Mouse (Mus musculus): ENCODE data around the gene Fbxw11.
"Not testable (repeated sequence)": the region's sequence is repeated elsewhere in the genome, so short reads cannot be mapped to it uniquely, and the experiment has no call there.

Gene Fbxw11

DNA sequence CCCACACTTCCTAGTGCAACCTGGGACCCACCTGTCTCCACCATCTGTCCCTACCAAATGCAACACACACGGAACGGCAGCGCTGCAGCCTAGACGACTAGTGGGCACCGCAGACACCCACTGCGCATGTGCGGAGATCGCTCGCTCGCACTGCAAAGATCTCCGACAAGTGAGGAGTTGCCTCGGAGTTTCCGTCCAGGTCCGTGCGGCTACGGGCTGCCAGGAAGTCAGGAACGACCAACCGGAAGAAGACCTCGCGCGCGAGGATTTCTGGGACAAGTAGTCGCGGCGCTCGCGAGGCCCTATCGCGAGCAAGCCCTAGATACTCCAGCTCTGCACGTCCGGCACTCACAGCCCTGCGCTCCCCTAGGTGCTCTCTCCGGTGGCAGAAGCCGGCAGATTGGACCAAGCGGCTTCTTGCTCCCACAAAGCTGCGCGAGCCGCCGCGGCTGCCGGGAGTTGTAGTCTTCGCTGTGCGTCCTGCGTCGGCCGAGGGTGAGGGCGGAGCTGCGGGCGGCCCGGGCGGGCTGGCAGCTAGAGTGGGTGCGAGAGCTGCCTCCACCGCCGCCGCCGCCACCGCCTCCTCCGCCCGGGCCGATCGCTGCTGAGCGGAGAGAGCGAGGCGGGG is at the start of gene Fbxw11:
TSS of gene Fbxw11 (plus strand) at position 476 of the 628 bp plus-strand sequence.
- peak; percentile 96 for DNase-seq (ENCODE audit: extremely low read depth, insufficient read length, low spot score)

DNA sequence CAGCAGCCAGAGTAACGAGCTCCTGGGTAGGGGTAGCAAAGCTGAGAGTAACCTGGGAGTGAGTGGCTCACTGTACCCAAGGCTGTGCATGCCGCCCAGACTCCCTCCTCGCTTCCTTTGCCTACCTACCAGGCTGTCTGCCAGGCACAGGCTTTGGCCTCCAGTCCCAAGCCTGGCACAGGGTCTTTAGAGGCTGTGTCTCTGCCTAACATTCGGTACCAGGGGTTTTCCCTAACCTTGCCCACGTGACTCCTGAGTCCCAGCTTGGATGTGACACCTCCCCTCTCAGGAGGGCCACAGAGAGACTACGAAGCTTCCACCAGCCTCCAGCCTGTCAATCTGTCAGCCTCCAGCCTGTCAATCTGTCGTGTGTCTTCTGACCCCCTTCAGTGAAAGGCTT is 49.4 kb upstream of the Fbxw11 start:
- no peak for DNase-seq (ENCODE audit: extremely low read depth, insufficient read length, low spot score)

DNA sequence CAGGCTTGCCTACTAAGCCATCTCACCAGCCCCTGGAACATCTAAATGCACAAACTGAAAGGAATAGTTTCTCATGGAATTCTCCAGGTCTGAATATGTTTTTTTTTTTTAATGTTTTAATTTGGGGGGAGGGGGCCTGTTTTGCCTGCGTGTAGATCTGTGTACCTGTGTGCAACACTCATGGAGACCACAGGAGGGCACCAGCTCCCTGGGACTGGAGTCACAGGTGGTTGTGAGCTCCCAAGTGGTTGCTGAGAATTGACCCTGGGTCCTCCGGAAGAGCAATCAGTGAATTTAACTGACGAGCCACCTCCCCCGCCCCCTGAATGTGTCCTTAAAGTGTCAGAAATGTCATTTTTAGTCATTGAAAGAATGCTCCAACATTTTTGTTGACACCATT is 48.4 kb upstream of the Fbxw11 start:
- no peak for DNase-seq (ENCODE audit: extremely low read depth, insufficient read length, low spot score)

DNA sequence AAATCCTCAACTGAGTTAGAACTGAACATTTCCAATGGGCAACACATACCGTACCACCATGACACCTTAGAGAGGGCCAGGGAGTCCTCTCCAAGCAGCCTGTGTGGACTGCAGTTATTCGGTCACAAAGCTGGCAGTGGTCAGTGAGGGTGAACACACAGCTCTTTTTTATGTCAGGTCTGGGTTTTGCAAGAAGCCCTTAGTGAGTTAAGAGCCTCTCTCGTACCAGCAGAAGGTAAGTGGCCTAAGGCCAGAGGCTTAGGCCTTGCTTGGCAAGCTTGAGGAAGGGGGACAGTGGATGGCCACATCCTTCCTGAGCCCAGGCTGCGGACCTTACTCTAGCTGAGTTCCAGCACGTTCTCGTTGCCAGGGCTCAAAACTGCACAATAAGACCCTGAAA is 42.2 kb upstream of the Fbxw11 start:
- DNase-seq (ENCODE audit: extremely low read depth, insufficient read length, low spot score): no peak

DNA sequence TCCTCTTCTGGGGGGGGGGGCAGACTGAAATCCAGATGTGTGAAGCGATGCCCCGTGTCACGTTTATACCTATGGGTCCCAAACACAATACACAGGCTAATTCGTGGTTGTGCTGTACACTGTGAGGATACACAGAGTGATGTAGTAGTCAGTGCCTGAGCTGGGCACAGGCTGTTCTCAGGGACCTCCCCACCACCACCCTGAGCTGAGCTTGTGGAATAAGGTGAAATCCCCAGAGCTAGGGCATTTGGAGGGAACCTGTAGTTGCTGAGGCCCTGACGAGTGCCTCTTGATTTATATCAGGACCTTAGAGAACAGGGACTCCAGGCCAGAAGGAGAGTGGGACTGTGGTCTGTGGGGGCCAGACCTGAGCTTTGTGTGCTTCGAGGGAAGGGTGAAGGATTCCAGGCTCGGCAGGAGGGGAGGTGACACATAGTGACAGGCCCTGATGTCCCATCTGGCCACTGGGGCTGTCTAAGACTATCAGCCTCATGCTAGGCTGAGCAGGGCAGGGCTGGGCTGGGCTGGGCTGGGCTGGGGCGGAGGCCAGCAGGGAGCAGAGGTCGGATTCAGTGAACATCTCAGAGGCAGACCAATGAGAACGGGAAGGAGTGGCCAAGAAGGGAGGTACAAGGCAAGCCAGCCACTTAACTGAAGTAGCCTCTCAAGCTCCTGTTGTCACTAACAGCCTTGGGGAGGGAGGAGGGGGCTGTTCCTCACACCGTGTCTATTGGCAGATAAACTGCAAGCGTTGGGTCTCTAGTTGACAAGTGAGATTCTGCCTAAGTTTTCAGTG is 40.8 kb upstream of the Fbxw11 start:
- no peak for DNase-seq (ENCODE audit: extremely low read depth, insufficient read length, low spot score)

DNA sequence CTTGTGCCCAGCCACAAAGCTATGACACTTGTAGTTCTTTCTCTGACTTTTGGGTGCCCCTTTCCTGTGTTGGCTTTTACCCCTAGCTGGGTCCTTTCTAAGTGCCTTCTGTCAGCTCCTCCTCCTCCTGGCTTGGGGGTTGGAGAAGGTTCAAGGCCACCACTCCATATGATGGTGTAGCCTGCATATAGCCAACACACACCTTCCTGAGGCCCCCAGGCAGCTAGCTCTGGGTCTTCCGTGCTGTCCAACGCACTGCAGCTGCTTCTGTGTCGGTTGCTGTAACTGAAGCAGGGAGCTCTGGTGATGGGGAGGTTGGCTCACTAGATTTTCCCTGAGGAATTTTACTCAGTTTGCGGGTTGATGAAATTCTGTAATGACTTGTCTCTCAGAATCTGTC is 37.9 kb upstream of the Fbxw11 start:
- DNase-seq (ENCODE audit: extremely low read depth, insufficient read length, low spot score): no peak

DNA sequence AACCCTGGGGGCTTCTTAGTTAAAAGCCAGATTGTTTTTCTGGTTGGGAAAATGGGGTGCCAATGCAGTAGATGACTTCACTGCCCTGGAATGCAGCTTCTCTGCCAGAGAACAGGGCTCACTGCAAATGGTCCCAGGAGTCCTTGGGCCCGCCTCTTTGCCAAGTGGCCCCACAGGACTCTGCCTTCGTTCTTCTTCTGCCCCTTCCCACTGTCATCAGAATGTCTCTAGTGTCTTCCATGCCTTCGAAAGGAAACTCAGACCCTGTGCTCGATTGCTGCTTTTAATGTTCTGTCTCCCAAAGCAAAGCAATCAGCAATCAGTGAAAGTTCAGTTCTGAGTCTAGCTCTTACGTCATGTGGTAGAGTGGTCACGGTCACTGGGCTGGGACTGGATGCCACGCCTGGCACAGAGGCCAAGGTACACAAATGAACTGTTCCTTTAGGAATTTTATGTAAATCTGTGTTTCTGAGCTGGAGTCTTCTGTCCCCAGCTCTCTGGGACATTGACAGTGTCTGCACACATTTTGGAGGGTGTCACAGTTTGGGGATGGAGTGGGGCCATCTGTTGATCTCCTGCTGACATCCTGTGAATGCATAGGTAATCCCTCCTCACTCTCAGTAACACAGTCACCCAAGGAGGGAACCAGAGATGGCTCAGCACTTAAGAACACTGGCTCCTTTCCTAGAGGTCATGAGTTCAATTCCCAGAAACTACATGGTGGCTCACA is 37.2 kb upstream of the Fbxw11 start:
- DNase-seq (ENCODE audit: extremely low read depth, insufficient read length, low spot score): peak; percentile 84

DNA sequence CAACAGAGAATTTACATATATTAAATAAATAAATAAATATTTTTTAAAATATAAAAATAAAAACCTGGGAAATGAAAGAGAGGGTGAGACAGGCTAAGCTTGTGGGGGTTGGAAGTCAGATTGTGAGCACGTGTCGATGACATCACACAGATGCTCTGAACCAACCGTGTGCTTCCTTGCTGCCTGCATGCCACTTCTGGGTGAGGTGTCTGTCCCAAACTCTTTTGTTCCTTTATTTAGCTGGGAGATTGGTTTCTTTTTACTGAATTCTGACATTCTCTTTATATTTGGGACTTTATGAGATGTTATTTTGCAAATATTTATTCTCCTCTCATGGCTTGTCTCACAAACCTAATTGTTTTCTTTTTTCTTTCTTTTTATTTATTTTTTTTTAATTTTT is 36.6 kb upstream of the Fbxw11 start:
- DNase-seq (ENCODE audit: extremely low read depth, insufficient read length, low spot score): no peak

DNA sequence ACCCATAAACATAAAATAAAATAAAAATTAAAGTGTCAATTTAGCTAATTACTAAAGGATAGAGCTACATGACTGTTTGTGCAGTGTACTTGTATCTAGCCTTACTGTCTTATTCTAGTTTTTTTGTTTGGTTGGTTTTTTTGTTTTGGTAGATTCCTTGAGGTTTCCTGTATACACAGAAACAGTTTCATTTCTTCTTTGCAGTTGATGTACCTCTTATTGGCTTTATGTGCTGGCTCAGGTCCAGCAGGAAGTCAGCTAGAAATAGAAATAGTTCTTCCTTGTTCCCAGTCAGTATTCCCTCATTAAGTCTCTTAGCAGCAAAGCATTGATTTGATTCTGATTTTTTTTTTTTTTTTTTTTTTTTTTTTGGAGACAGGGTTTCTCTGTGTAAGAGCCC is 35.2 kb upstream of the Fbxw11 start:
- no peak for DNase-seq (ENCODE audit: extremely low read depth, insufficient read length, low spot score)

DNA sequence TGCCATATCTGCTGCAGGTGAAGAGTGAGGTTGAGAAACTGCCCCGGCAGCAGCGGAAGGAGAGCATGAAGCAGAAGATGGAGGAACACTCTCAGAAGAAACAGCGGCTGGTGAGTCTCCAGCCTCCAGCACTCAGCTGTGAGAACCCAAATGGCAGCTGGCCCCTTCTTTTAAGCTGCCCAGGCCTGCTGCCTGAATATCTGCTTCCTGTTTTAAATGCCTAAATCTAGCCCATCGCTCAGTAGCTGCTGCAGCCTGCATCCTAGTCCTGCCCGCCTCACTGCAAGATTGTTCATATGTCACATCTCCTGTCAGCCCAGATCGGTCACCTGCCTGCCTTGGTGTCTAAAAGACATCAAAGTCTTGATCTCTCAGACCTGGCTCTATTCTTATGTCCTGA is 31.9 kb upstream of the Fbxw11 start:
- no peak for DNase-seq (ENCODE audit: extremely low read depth, insufficient read length, low spot score)

DNA sequence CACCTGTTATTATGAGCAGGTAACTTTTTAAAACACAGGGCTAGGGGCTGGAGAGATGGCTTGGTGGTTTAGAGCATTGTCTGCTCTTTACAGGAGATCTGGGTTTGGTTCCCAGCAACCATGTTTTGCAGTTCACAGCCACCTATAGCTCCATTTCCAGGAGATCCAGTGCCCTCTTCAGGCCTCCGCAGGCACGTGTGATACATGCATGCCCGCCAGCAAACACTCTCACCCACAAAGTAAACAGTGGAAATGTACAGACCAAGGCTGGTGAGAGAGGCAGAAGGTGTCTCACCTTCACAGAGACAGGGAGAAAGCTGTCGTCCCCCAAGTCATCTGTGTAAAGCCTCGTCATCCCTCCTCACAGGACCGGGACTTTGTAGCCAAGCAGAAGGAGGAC is 30.2 kb upstream of the Fbxw11 start:
- no peak for DNase-seq (ENCODE audit: extremely low read depth, insufficient read length, low spot score)

DNA sequence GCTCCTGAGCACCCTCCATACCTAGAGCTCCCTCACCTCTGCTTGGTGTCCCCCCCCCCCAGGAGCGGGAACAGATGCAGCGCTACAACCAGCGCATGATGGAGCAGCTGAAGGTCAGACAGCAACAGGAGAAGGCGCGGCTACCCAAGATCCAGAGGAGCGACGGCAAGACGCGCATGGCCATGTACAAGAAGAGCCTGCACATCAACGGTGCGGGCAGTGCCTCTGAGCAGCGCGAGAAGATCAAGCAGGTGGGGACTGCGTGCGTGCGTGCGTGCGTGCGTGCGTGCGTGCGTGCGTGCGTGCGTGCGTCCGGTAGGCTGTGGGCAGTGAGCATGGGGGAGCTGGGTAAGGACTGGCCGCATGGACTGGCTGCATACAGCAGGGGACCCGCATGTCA is 28.1 kb upstream of the Fbxw11 start:
- DNase-seq (ENCODE audit: extremely low read depth, insufficient read length, low spot score): no peak

DNA sequence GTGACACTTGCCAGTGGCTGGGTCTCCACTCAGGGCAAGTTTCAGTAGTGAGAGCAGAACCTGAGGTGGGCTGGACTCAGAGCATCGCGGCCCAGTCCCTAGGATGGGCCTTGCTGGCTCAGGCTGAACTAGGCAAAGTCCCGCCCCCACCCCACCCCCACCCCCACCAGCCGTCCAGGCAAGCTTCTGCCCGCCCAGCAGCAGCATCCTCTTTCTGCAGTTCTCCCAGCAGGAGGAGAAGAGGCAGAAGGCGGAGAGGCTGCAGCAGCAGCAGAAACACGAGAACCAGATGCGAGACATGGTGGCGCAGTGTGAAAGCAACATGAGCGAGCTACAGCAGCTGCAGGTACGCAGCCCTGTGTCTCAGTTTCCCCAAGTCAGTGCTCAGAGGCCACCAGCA is 27.0 kb upstream of the Fbxw11 start:
- DNase-seq (ENCODE audit: extremely low read depth, insufficient read length, low spot score): no peak

DNA sequence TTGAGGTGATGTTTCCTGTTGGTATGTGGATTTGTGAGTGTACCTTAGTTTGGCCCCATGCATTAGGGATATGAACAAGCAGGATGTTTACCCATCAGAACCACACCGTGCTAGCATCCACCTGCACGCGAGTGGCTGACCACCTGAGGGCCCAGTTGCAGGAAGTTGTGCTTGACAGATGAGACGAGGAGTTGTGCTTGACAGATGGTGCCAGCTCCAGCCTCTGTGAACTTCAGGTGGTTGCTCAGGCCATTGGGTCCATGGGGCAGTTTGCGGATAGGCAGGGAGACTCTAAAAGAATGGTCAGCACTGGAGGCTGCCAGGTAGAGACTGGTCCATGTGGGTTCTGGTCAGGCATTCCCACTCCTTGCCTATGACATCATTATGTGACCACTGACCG is 26.4 kb upstream of the Fbxw11 start:
- no peak for DNase-seq (ENCODE audit: extremely low read depth, insufficient read length, low spot score)

DNA sequence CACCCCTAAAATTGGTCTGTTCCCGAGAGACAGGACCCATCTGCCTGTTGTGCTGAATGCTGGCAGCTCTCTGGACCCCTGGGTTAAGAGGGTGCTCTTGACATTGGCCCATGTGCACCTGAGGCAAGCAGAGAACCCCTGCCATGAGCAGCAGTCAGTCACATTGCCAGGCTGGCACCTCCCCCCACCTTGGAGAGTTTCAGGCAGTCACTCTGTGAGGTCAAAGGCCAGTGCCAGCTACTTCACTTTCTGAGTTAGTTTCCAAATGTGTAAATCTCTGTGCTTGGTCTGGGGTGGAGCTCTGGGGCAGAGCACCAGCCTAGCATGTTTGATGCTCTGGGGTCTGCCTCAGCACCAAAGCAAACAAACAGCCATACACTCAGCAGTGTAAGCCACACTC is 24.5 kb upstream of the Fbxw11 start:
- DNase-seq (ENCODE audit: extremely low read depth, insufficient read length, low spot score): no peak

DNA sequence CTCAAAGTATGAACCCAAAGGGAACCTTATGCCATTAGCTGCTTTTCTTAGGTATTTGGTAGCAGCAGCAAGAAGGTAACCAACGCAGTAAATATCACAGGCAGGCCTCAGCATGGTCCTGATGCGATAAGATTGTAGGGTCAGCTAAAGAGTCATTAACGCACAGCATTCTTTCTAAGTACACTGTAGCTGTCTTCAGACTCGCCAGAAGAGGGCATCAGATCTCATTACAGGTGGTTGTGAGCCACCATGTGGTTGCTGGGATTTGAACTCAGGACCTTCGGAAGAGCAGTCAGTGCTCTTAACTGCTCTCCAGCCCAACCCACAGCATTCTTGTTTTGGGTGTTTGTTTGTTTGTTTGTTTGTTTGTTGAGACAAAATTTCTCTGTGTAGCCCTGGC is 23.9 kb upstream of the Fbxw11 start:
- DNase-seq (ENCODE audit: extremely low read depth, insufficient read length, low spot score): not testable (repeated sequence)

DNA sequence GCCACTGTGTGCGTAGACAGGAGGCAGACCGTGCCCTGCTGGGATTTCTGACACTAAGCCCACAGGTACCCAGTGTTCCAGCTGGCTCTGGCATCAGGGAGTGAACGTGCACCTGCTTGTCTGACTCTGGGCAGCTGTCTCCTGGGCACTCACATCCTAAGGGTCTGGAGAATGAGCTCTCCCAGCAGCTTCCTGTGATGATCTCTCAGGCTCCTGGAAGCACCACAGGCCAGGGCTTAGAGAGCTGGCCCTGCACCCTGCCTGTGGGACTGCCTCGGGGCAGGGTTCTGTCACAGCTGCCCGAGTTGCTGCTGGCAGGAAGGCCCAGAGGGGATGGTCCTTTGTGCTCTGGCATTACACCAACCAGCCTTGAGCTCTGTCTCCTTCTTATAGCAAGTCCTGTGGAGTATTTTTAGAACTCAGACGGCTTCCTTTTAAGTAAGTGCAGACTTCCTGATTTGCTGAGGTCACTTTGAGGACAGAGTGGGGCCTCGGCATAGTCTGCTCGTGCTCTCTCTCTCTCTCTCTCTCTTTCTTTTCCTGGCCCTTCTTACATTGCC is 23.2 kb upstream of the Fbxw11 start:
- no peak for DNase-seq (ENCODE audit: extremely low read depth, insufficient read length, low spot score)

DNA sequence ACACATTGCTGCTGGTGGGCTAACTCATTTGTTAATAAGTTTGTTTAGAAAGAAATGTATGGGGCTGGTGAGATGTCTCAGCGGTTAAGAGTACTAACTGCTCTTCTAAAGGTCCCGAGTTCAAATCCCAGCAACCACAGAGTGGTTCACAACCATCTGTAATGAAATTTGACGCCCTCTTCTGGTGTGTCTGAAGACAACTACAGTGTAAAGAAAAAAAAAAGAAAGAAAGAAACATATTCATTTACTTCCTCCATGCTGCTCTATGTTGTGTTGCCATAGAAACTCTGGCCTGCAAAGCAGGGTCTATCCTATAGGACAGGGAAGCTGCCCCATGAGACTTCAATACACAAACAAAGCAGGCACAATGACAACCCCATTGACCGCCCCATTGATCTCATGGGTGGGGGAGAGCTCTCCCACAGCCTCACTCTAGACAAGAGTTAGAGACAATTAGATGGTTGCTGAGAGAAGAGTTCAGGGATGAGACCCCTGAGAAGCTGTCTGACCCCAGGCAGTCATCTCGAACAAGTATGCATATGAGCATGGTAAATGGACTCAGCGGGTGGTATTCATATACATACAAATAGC is 22.6 kb upstream of the Fbxw11 start:
- no peak for DNase-seq (ENCODE audit: extremely low read depth, insufficient read length, low spot score)

DNA sequence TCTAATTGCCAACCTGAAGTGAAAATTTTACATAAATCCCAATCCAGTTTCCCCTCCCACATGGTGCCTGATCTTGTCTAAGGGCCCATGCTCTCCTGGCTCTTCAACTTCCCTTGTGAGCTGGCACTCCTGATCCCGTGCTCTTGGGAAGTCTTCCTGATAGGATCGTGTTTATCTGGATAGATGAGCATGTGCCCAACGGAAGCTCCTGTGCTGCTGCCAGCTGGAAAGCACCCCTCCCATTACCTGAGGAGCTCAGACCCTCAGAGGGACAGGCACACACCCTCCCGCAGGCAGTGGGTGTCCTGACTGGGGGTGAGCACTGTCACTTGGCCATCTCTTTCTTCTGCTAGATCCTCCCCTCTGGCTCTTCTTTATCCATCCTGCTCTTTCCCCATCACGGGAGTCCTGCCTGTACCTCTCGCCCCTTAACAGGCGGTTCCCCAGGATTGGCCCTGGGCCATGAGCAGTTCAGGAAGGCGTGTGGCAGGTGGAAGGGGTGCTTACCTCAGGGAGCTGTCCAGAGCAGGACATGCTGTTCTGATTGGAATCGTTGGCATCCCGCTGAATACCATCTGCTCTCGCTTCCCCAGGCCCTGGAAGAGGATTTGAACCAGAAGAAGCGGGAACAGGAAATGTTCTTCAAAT is 20.6 kb upstream of the Fbxw11 start:
- no peak for DNase-seq (ENCODE audit: extremely low read depth, insufficient read length, low spot score)

DNA sequence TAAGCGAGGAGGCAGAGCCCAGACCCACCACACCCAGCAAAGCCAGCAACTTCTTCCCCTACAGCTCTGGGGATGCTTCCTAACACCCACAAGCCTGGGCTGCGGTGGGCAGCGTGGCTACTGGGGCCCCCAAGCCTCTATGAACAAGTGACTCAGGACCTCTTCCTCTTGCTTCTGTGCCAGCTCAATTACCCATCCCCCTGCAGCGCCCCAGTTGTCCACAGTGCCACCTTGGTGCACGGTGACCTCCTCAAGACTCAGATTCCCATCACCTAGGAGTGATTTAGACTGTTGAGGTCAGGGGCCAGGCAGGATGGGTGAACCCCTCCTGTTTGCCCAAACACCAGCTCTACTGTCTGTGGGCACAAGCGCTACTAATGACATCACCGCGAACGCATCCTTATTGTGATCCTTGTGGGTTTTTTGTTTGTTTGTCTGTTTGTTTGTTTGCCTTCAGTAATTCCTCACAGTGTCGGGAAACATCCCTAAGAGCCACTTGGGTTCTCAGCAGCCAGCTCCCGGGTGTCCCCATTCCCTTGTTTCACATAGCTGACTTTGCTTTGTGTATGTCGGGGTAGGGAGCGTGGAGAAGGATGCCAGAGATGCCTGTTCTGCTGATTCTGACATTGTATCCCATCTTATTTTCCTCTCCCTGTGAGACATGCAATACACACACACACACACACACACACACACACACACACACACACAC is 19.9 kb upstream of the Fbxw11 start:
- DNase-seq (ENCODE audit: extremely low read depth, insufficient read length, low spot score): no peak

Measured in 3134 (cell line).